Mouse (Mus musculus) spleen, adult 12 weeks (tissue): ENCODE data around the gene Vmn1r30.

ENCODE experiments used
- DNase-seq: peaks from one replicate; pipeline ENCODE4 v3.0.0; 2022; ENCODE audit warnings: low spot score

Gene Vmn1r30

DNA sequence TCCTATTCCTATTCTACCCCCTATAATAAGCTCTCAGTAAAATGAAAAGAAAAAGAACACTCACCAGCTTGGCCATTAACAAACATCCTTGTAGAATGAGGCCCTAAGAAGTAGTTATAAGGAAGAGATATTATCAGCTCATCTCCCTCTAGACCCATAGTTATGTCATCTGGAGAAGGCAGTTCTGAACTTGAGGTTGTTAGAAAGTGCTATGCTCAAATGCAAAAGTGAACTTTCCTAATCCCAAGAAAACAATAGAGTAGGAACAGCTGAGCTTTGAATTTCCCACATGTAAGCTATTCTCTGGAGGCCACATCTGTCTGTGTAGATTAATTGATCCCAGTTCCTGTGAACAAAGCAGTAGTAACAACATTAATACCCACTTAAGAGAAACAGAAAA is at the start of gene Vmn1r30:
Gene Vmn1r30, minus strand, starts transcription at position 101 of the 400 bp plus-strand sequence.
- no peak for DNase-seq

DNA sequence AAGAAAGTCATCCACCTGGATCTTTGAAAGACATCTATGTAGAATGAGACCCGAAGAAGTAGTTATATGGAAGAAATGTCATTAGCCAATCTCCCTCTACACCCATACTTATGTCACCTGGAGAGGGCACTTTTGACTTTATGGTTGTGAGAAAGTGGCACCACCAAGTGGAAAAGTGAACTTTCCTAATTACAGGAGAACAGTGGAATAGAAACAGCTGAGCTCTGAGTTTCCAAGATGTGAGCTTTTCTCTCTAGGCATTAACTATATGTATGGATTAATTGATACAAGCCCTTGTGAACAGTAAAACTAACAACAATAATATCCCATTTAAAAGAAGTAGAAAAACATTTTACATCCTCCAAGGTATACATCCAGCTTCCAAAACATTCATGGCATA is 32.0 kb upstream of the Vmn1r30 start, which contains the start of gene Vmn1r31:
Gene Vmn1r31, minus strand, starts transcription at position 101 of the 400 bp plus-strand sequence.
- no peak for DNase-seq
